Mouse (Mus musculus) adrenal gland, postnatal 36 days (tissue): ENCODE data around the gene Lrp2. TPM values are rescaled to one million over a fixed set of nuclear protein-coding genes. Genes with fewer than 3 reads are reported as not detected.
A peak's percentile ranks its signal among the peaks of the same experiment; 100 is the strongest.

Experiments
- DNase-seq, 2 experiments: peaks; one replicate each; pipeline ENCODE4 v3.0.0; 2021; ENCODE audit warnings: mixed read lengths in 1 of 2
- long read RNA-seq, 2 experiments: library from polyadenylated mRNA; stranded (forward); transcript quantifications; one replicate each; pipeline ENCODE4 v2.0.0; 2021; ENCODE audit warnings: borderline sequencing depth in 2 of 2
- total RNA-seq, 2 experiments: library from RNA; stranded (reverse); gene quantifications; 2 replicates each; pipeline ENCODE4 v1.2.3; 2021

Lrp2 gene
- total RNA-seq = under 1 TPM; 0.43 to 0.53 TPM
- long read RNA-seq, experiment 1 = 0 reads
- long read RNA-seq, experiment 2 = 0 reads

DNA sequence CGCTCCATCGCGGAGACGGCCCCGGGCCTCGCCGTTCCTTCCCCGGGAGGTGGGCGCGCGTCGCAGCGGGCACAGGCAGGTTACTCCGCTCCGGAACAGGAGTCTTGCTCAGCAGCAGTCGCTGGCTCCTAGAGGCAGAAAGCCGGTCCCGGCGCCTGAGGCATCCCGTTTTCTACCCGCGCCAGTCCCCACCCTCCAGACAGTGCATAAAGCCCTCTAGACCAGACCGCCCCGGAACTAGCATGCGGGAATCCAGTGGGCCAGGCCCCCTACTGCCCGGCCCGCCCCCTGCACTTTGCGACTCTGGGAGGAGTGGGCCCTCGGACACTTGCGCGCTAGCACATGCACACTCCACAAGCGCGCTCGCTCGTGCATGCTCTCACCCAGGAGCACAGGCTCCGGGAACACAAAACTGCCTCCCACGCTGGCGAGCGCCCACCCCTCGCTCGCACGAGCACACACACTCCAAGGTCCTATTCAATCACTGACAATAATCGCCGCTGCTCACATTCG is at the start of gene Lrp2:
TSS of gene Lrp2 (minus strand) at position 180 of the 513 bp plus-strand sequence.
- peak in 1 of 2 experiments; percentile 8 for DNase-seq

DNA sequence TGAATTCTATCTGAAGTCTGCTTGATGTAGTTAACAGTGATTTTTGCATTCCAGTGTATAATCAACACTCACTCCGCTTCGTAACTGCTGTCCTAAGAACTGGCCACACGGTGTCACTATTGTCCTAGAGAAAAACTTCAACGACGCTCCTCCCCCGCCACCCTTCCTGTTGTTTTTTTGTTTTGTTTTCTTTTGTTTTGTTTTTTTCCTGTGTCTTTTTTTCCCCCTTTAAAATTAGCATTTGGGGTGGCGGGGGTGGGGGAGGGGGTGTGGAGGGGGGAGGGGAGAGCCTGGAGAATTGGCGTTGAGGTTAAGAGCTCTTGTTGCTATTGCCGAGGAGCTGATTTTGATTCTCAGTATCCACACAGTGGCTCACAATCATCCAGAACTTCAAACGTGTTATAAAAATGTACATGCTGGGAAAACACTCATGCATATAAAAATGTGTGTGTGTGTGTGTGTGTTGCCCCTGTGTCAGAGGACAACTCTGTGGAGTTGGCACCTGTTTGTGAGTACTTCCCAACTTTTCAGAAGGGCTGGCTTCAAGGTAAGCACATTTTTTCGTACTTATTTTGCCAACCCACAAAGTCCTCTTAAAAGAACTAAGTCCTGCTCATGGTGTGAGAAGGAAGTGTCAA is 49.3 kb upstream of the Lrp2 start:
- DNase-seq = peak; percentile 50 to 58

DNA sequence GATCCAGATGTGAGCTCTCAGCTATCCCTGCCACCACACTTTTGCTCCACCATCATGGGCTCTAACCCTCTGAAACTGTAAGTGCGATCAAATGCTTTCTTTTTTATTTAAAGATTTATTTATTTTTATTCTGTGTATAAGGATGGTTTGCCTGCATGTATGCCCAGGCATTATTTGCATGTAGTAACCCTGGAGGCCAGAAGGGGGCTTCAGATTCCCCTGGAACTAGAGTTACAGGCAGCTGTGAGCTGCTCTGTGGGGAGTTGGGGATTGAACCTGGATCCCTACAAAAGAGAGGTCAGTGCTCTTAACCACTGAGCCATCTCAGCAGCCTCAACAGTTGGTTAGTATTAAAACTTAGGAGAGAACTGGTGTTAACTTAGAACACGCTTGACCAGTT is 45.6 kb upstream of the Lrp2 start:
- peak; percentile 14 to 20 for DNase-seq

DNA sequence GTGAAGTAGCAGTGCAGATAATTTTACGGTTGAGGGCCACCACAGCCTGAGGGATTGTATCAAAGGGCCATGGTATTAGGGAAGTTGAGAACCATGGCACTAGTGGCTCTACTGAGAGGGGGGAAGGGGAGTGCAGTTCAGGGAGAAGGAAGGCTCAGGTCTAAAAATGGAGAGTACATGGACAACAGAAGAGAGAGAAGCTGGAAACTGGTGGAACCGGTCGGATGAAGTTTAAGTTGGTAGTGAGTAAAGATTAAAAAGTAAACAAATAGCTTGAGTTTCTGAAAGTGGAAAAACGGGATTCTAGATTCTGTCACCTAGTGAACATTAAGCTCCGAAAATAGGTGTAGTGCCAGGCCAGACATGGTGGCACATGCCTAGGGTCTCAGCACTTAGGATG is 44.9 kb upstream of the Lrp2 start:
- no peak for DNase-seq

DNA sequence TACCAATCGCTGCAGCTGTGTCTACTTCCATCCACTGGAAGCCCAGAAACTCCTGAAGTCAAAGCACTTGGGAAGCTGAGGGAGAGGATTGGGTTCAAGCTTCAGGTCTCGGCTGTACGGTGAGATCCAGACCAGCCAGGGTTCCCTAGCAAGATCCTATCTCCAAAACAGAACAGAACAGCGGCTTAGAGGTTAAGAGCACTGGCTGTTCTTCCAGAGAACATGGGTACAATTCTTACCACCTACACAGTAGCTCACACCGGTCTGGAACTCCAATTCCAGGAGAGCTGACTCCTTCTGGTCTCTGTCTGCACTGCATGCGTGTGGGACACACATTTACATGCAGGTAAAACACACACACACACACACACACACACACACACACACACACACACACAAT is 44.0 kb upstream of the Lrp2 start:
- no peak for DNase-seq

DNA sequence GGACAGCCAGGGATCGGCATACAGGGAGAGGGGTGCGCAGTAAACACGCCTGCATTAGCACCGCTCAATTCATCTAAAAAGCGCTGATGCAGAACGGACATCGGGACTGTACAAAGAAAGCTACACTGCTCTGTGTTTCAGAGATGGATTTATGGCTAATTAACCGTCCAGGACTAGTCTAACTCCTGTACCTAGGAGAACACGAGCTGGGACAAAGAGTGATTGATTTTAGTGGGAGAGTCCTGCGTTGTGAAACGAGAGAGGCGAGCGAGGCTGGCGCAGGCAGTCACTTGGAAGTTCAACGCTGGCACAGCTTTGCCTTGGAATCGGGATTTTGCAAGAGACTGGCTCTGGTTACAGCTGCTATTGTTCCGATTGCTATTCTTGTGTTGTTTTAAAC is 43.4 kb upstream of the Lrp2 start:
- DNase-seq = peak; percentile 37 to 53

DNA sequence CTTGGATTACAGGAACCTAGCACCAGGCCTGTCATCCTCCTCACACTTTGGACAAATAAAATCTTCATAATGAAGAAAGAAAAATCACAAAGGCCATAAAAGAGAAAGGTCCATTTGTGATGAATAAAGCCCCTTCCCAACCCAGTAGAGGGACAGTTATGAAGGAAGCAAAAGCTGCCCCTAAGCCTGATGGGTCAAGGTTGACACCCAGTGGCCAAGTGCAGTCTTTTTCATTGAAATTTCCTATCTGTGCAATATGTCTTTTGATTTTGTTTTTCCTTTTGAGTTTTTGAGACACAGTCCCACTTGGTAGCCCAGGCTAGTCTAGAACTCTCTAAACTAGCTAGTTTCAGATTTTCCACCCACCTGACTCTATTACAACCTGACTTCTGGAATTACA is 33.4 kb upstream of the Lrp2 start:
- no peak for DNase-seq

DNA sequence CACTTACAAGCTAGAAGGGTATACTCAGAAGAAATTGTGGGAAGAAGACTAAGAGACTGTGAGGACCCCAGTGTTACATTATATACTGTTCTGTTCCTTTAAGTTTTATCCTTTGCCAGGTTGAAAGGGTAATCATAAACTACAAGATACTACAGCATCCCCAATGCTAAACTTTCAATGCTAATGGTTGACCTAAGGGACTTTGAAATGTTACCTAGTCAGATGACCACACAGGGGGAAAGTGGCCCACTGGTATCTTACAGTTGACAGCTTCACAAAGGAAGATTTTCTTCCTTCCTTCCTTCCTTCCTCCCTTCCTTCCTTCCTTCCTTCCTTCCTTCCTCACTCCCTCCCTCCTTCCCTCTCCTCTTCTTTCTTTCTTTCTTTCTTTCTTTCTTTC is 32.5 kb upstream of the Lrp2 start:
- DNase-seq = no peak

DNA sequence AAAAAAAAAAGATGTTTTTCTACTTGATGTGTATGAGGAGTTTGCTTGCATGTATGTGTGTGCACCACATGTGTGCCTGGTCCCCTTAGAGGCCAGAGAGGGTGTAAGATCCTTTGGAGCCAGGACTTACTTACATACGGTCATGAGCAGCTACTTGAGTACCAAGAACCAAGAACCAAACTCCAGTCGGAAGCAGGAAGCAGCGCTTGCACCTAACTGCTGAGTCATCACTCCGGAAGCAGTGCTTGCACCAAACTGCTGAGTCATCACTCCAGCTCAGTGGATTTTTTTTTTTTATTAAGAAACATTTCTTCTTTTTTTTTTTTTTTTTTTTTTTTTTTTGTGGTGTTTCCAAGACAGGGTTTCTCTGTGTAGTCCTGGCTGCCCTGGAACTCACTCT is 27.4 kb upstream of the Lrp2 start:
- peak; percentile 8 to 20 for DNase-seq

DNA sequence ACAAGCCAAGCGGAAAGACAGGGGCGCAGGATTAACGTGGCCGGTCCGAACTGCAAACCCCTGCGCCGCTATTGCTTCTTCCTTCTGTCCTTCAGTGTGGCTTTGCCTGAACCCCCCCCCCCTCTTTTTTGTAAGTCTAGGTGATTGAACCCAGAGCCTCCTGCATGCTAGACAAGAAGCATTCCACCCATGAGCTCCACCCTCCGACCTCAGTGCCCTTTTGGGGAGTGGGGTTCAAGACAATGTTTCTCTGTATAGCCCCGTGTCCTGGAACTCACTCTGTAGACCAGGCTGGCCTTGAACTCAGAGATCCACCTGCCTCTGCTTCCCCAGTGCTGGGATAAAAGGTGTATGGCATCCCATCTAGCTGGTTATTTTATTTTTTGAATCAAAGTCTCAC is 26.9 kb upstream of the Lrp2 start:
- DNase-seq = no peak

DNA sequence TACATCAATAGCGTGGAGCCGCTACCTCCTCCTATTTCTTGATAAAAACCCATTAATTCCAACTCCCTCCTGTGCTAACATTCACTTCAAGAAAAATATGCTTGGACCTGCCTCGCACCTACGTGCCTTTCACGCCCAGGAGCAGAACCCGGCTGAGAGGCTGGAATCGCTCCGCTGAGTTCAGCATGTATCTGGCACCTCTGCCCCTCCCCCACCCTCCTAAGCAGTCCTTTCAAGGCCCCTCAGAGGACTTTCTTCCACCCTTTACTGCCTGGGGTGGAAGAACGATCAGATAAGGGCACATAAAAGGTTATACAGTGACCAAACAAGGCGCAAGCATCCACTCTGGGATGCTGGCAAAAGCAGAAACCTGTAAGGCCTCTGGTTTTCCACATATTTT is 26.4 kb upstream of the Lrp2 start:
- no peak for DNase-seq

DNA sequence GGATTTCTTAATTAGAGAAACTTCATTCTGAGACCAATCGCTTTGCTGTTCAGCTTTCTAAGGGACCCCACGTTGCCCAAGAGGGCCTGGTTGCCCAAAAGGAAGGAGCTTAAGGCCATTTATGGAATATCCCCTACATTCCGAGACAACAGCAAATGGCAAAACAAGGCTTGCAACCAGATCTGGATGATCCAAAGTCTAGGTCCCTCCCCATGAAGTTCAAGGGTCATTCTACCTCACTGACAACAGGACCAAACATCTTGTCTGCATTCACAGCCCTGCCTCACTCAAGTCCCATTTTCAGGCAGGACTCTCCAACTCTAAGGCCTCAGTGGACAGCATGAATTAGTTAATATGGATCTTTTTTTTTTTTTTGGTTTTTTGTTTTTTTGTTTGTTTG is 20.8 kb upstream of the Lrp2 start:
- no peak for DNase-seq

DNA sequence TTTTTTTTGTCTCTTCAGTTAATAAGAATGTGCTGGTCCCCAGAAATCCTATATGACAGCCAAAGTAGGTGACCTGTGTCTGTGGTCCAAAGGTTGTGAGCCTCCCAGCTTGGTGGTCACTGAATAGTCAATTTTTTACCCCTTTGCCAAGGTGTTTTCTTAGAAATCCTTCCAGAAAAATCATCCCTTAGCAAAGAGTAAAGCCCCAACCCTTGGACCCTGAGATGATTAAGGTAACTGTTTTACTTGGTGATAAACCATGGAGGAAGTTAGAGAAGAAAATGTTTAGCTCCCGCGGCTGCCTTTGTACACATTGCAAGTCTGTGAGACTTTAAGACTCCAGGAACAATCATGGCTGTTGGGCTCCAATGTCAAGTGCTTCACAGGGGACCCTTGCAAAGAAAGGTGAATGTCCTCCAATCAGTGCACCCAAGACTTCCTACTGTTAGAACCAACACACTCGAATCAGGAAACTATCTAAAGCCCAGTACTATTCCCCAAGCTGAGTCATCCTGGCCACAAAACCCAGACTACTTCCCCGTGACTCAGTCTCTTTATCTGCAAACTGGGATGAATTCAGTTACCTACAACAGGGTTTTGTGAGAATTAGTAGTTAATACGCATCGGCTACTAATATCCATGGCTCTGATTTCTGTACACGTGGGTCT is 18.0 kb upstream of the Lrp2 start:
- DNase-seq = no peak

DNA sequence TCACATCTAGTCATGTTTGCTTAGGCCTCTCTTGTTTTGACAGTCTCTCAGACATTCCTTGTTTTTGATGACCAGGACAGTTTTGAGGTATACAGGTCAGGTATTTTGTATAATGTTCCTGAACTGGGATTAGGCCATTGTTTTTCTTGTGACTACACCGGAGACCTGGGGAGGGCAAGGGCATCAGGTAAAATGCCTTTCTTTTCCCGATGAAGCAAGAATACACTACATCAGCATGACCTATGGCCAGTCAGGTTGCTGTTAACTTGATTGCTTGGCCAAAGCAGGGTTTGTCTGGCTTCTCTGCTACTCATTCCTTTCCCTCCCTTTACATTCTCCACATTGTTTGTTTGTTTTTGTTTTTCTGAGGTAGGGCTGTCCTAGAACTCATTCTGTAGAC is 7.3 kb upstream of the Lrp2 start:
- no peak for DNase-seq

DNA sequence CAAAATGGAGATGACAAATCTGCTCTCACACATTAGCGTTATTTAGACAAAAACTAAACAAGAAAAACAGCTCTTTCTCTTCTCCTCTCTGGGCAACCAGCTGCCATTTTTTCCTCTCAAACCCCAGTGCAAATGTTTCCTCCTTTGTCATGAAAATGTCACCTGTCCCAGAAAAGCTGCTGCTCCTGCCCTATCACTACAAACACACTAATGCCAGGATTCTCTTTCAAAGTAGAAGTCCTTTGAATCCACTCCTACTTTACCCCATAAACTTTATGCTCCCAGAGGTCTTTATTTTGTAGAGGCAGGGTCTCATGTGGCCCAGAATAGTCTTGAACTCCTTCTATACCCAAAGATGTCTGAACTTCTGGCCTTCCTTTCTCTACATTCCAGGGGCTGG is 6.7 kb upstream of the Lrp2 start:
- DNase-seq = no peak

DNA sequence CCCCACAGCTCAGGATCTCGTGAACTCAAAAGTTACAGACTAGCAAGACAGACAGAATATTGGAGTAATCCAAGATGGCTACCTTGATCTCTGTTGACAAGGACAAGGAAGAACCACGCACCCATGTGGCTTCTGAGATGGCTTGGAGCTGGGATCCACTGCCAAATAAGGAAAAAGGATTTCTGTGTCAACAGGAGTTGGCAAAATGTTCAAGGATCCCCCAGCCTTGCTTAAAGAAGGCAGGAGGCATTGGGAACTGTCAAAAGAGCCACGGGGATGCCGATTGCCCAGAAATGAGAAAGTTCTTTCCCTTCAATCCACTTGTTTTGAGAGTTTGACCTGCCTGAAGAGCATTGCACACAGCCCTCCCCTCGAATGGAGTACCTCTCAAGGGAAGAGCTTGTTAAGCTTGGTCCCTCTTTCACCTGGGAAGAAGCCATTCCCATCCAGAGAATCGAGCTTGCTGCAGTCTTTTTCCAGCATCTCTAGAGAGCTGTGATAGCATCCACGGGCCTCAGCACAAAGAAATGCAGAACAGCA is 6.2 kb upstream of the Lrp2 start:
- DNase-seq = no peak

DNA sequence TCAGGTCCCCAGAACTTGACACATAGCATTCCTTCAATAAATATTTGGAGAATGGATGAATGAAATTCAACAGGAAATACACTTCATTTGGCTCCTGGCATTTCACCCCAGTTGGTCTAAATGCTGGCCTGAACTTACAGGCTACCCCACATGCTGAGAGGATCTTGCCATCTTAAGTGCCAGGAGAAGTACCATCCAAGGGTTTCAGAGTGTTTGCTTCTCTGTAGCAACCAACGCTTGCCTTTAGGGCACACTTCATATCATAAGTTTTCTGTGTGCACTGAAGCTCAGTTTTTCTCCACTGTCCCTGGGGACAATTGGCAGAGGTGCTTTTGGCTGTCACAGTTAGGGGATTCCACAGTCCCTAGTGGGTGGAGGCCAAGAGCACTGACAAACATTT is 4.7 kb upstream of the Lrp2 start:
- no peak for DNase-seq

DNA sequence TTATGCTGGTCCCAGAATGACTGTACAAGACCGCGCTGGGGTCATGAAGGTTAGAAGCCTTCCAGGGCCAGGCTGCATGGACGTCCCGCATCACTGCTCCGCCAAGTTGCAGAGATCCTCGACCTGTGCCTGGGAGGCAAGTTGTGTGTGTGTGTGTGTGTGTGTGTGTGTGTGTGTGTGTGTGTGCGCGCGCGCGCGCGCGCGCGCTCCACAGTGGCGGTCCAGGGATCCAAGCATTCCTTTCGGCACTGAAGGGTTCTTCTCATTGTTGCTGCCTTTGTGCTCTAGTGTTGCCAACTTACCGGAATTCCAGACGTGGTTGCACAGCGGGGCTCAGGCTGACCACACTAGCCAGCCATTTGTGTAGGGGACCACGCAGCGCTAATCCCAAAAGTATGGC is 2.0 kb upstream of the Lrp2 start:
- DNase-seq = no peak

DNA sequence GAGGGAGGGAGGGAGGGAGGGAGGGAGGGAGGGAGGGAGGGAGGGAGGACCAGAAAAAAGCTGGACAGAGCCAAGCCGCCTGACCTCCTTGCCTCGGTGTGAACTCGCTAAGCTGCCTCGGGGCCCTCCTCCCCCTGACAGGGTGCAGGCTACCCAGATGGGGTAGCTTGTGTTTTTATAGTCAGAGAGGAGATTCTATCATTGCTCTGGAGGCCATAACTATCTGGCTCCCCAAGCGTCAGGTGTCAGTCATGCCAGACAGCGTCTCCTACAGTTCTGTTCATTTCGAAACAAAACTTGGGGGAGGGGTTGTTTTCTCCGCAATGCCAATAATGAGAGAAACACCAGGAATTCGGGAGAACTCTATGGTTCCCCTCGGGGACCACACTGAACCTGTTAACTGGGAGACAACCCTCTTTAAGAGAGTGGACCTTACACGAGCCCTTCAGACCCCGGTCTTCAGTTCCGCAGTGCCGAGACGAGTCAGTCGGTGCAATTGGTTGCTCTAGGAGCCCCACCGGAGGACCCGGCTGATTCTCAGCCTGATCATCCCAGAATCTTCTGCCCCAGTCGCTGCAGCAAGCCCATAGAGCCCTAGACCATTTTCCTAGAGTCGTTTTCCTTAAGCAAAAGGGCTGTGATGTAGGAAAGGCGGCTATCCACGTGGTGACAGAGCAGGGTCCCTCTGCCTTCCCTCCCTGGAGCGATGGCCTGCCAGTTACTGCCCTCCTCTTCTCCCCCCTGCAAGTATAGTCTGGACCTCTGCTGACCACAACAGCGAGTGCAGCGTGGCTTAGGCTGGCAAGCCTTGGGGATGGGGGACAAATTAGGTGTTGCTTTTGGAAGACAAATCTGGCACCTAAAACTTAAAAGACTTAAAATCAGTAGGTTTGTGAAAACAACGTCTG is 1.2 kb upstream of the Lrp2 start:
- no peak for DNase-seq

DNA sequence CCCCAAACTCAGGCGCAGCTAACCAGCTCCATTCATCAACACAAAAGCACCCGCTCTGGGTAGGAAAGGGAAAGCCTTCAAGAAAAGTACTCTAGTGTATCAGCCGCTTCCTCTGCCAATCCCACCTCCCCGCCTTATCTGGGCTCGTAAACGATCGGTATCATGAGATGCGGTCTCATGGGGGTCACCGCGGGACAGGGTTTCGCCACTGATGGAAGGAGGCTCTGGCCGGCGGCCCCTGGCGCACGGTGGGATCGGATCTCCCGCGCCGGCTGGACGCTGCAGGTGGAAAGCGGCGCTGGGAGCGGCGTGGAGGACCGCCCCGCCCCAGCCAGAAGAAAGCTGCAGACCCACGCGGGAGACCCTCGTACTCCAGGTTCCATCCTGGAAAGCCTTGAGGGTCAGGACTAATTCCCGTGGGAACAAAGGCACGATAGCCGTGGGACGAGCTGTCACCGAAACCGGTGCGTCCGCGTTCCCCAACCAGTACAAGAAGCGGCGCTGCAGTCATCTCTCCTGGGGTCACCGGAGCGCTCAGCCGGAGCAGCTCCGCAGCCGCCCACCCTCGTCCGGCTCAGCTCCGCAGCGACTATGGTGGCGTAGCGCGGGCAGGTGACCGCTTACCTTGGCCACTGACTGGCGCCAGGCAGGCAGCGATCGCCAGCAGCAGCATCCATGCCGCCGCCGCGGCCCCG is 527 bp downstream of the Lrp2 start:
- no peak for DNase-seq

DNA sequence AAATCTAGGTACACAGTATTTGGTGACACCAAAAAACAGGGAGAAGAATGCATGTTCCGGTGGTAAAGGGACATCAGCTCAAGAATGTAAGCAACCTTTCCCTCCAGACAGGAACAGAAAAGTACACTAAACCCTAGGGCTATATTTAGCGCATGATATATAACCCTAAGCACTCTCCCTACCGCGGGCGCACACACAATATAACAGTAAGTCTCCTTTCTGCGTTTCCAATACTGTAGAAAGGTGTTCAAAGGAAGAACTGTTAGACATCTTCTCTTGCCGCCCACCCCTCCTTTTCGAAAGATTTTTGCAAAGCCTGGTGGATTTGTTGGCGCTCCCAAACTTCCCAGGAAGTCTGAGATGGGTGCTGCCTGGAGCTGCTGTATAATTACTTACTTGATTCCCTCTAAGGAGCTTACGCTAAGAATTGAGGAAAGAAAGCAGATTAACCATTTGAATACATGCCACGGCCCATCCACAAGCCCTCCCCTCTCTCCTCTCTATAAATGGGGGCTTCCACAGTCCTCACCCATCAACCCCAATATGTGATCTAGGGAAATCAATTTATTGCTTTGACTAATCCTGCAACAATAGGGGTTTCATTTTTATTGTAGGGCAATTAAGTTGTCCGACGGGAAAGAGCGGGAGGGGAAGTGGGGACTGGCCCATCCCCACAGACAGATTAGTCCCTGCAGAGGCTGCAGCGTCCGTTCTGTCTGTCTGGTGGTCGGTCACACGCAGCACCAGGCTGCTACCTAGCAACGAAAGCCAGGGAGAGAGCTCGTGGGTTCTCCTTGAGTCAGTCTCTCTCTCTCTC is 1.5 kb downstream of the Lrp2 start:
- no peak for DNase-seq
